Mouse (Mus musculus) cerebellum, postnatal 4 days (tissue): ENCODE measurements around the gene Rab12.
"Not testable (repeated sequence)": the region's sequence is repeated elsewhere in the genome, so short reads cannot be mapped to it uniquely, and the experiment has no call there.

ENCODE experiments used
- DNase-seq, 2 experiments: peaks; one replicate each; pipeline ENCODE4 v3.0.0; 2022; ENCODE audit warnings: low spot score in 2 of 2, mixed read lengths in 1 of 2

Rab12 gene

GRCm38 (mm10) chr17:66519554-66520553, at the start of gene Rab12:
Gene Rab12 (minus strand): TSS chr17:66519729.
- DNase-seq: peak; percentile 89 to 94

GRCm38 (mm10) chr17:66564213-66564612, 44.7 kb upstream of the Rab12 start:
- no peak for DNase-seq

- DNase-seq: no peak
Measured at GRCm38 (mm10) chr17:66563551-66563950, 44.0 kb upstream of the Rab12 start.

- DNase-seq: no peak
Measured at GRCm38 (mm10) chr17:66561380-66561779, 41.9 kb upstream of the Rab12 start.

DNA sequence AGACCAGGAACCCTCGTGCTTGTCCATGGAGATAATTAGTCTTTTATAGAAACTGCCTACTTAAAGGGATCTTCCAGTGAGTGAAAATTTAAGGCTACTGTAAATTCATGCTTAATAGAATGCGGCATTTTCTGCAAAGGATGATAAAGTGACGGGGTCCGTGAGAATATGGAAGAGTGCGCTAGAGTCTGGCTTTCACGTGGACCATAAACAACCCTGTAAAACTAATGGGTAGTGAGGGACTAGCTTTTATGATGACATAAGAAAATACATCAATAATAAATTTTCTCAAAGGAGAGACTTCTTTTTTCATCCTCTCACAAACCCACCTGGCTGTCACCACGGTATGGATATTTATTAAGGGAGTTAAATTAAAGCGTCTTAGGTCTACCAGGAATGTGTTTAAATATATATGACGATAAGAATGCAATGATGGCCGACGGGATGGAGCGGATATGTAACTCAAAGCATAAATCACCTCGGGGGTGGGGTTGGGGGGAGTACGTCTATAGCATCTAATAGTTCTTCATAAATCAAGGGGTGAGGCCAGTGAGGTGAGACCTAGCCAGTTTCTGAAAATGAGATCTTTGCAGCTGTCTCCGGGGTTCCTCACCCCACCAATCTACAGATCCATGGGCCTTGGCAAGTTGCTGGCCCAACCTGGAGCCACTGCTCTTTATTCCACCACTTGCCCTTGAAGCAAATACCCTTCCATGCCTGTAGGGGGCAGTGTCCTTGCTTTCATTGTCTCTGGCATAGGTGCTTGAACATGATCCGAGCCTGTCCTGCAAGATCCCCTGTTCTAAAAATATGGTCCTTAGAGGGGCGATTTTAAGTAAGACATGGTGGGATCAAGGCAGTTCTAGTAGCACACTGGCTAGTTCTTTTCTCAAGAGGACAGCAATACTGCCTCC, 39.1 kb upstream of the Rab12 start:
- DNase-seq: no peak

- DNase-seq: no peak
Measured at GRCm38 (mm10) chr17:66552690-66553089, 33.2 kb upstream of the Rab12 start.

- no peak for DNase-seq
Measured at GRCm38 (mm10) chr17:66550486-66550885, 31.0 kb upstream of the Rab12 start.

DNA sequence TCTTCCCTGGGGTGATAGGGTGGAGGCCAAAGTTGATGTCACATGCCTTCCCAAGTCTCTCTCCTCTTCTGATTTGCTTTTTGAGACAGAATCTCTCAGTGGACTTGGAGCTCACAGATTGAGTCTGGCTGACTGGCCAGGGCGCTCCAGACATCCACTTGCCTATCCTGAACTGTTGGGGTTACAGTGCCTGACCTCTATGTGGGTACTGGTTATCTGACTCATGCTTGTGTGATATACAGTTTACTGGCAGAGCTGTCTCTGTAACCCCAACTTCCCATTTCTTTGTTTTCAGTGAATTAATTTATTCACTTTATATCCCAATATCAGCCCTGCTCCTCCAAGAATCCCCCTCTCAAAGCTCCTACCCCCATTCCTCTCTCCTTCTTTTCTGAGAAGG, 12.8 kb upstream of the Rab12 start:
- no peak for DNase-seq

DNA sequence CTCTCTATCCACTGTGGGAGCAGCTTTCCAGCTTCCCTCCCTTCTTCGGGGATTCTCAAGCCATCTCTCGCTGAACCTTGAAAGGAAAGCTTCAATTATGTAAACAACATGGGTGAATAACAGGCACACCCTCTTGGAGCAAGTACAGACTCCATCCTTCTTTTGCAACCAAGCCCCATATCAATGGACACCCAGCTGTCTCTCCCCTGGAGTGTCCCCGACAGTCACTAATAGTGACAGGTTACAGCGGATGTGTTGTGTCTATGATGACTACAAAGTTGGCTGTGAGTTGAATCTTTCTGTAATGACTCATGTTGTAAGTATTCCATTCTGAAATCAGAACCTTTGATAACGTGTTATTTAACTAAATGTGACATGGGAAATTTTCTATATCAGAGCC, 3.9 kb upstream of the Rab12 start:
- no peak for DNase-seq

DNA sequence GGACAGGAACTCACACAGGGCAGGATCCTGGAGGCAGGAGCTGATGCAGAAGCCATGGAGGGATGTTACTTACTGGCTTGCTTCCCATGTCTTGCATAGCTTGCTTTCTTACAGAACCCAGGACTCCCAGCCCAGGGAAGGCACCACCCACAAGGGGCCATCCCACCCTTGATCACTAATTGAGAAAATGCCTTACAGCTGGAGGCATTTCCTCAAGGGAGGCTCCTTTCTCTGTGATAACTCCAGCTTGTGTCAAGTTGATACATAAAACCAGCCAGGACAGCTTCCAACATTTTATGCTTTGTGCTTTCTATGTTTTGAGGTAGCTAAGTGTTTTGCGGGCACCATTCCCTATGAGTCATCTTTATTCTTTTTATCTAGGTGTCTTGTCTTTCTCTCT, 3.1 kb upstream of the Rab12 start:
- not testable (repeated sequence) for DNase-seq

- DNase-seq: peak in 1 of 2 experiments; percentile 19
Measured at GRCm38 (mm10) chr17:66518877-66519553, 514 bp downstream of the Rab12 start.

GRCm38 (mm10) chr17:66516953-66517352, 2.6 kb downstream of the Rab12 start:
- DNase-seq: no peak

DNA sequence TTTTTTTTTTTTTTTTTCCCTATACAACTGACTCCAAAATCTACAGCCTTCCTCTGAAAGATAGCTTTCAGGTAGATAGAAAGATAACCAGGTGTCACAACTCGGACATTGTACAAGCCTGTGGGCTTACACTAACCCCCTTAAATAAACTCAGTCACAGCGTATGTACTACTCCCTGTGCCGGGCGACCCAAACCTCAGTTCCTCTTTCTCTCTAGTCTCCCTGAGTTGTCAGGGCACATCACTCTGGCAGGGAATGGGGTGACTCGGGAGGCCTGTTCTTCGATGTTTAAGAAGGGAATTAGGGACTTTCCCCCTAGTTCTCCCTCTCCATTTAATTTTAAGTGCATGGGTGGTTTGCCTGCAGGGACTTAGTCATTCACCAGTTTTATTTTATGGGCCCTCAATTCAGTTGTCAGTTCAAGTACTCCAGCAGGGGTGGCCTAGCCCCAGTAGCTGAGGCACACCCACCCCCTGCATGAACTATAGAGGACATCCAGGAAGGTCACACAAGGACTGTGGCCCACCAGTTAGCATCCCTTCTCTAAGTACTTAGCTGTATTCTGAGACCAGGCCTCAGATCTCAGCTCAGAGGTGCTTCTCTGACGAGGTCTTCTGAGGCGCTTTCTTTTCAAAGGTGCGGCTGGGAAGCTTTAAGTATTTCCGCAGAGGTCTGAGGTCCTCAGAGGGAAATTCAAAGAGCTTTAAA, 5.1 kb downstream of the Rab12 start:
- DNase-seq: no peak

DNA sequence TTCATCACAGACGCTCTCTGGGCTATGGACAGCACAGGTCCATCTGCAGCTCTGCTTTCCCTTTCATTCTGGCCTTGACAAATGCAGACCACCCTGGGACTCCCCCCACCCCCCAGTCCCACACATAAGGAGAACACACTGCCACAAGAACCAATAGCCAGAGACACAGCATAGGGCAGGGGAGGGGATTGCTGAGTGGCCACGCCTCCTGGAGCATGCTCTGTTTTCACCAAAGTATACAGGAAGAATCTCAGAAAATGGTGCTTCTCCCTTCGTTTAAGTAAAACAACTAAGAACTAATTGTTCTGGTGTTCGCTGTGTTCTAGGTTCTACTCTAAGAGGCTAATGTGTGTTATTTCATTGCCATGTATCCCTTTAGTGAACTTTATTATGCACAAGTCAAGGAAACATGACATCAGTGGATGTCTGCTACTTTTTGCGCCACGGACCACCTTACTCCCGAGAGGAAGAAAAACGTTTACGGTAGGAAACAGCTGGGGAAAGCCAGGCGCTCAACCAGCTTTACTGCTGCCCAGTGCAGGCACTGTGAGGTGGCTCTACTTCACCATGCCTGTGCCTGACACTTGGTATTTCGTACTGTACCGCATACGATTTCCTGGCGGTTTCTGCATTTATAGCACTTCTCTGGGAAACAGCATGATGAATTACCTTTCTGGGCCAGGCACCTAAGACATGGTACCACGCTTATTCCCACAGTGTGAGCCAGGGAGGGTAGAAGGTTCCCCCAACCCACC, 7.2 kb downstream of the Rab12 start:
- no peak for DNase-seq

DNA sequence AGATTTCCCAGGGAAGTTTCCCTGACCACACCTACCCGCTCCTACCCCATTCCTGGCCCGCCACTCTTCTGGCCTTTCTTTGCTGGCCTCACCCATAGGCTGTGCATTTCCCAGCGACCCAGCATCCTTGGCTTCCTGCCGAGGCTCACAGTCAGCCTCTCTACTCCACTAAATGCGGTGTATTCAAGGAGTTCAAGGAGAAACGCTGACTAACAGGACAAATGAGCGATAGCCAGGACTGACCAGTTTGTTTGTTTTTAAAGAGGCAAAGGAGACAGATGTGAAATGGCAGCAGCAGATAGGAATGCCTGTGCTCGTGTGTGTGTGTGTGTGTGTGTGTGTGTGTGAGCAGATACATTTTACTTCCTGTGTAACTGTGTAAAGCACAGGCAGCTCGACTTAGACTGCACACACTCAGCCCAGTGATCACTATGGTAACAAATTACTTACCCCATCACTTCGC, 9.3 kb downstream of the Rab12 start:
- DNase-seq: no peak

DNA sequence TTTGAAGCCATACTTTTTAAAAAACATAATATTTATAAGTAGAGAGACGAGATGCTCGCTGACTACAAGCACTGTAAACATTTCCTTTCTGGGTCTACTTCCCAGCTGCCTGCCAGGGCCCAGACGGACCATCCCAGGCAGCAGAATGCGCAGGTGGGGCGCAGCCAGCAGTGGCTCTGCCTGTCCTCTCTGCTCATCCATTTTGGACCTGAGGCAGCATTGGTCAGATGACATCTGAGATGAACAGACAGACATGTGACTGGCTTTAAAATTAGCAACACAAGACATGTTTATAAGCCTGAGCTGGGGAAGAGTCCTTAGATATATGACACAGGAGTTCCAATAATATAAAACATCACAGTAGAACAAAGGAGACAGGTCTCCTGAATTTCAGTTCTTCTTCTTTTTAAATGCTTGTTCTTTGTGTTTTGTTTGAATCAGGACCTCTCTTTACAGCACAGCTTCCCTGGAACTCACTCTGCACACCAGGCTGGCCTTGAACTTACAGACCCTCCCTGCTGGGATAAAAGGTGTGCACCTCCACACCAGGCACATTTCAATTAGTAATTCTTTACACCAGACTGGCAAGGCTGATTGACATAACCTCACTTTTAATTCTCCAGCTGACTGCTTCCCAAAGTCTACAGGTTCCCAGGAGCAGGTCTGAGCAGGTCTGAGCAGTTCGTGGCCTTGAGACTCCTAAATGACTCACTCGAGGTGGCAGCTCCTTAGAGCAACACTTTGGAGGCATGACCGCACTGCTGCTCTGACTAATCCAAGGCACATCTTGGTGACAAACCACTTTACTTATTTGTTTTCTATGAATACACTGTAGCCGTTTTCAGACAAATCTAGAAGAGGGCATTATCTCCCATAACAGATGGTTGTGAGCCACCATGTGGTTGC, 12.2 kb downstream of the Rab12 start:
- no peak for DNase-seq

DNA sequence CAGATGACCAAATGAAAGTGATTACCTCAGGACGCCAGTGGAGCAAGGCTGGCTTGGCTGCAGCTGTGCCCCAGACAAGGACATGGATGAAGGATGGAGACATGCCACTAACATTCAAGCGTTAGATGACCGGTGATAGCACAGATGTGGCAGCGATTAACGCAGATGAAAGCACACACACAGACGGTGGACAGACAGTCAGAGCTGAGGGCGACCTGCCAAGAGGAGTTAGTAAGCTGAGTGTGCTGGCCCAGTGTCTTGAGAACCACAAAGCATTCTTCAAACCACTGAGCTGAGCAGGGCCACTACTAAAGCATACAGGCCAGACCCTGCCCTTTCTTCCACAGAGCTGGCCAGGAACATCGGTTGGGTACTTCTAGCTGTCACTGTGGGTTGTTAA, 14.6 kb downstream of the Rab12 start:
- no peak for DNase-seq

DNA sequence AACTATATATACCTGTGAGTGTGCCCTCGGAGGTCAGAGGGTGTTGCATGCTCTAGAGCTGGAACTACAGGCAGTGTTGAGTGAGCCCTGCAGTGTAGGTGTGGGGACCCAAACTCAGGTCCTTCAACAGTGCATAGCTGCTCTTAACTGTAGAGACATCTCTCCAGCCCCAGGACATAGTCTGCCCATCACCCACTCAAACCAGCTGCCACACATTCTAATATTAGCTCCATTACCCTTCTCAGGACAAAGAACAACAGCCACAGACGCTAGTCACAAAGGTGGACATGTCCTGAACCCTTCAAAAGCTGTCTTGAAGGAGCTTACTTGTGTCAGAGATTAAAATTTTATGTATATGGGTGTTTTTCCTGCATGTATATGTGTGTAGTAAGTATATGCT, 15.3 kb downstream of the Rab12 start:
- no peak for DNase-seq

GRCm38 (mm10) chr17:66503466-66503865, 16.1 kb downstream of the Rab12 start:
- DNase-seq: peak in 1 of 2 experiments; percentile 35
